ENCODE assay signal across 38 mouse cellular contexts in the genomic region with DNA sequence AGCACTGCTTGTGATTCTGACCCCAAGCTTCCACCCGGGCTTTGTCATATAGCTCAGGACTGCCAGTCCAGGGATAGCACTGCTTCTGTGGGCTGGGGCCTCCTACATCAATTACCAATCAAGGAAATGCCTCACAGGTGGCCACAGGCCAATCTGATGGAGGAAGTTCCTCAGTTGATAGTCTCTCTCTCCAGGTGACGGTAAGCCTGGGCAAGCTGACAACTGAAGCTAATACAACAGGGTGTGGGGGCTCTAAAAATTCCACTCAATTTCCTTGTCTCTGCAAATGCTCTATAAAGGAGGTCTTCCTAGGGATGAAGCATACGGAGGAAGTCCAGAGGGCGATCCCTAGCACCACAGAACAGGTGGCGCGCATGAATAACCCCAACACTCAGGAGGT. TPM values are rescaled to one million over a fixed set of nuclear protein-coding genes. Genes with fewer than 3 reads are reported as not detected.
"Had no signal": no experiment of that assay in that cellular context is flagged by ENCODE, and none has a peak within 500 bp of the region (broad histone marks: within the 10 kb centered on the region; RNA-seq: fewer than 3 reads in every experiment).

No protein-coding gene starts in this region.

- H3K27me3 ChIP-seq: heart, embryonic 12.5 days; kidney, embryonic 15.5 days; limb, embryonic 12.5 days had no signal

- H3K9me3 ChIP-seq: heart, embryonic 10.5 days; limb, embryonic 10.5 days; liver, embryonic 13.5 days had no signal

- H3K9ac ChIP-seq: heart, embryonic 12.5 days; hindbrain, embryonic 12.5 days; hindbrain, embryonic 14.5 days; kidney, embryonic 15.5 days; limb, embryonic 12.5 days; liver, embryonic 13.5 days had no signal

- H3K27ac ChIP-seq: gastrocnemius, adult 2 months; heart, embryonic 10.5 days; hindbrain, embryonic 10.5 days; hindbrain, embryonic 12.5 days; hindbrain, embryonic 14.5 days; kidney, embryonic 15.5 days; left cerebral cortex, adult 2 months; limb, embryonic 10.5 days; limb, embryonic 12.5 days; liver, embryonic 13.5 days had no signal

- H3K4me2 ChIP-seq: heart, embryonic 12.5 days; hindbrain, embryonic 12.5 days; hindbrain, embryonic 14.5 days; kidney, embryonic 15.5 days; limb, embryonic 12.5 days; liver, embryonic 11.5 days; liver, embryonic 13.5 days had no signal

- H3K4me1 ChIP-seq: heart, embryonic 10.5 days; heart, embryonic 12.5 days; hindbrain, embryonic 10.5 days; hindbrain, embryonic 12.5 days; limb, embryonic 12.5 days had no signal

- H3K4me3 ChIP-seq: gastrocnemius, adult 2 months; heart, embryonic 10.5 days; heart, embryonic 12.5 days; hindbrain, embryonic 10.5 days; hindbrain, embryonic 12.5 days; kidney, embryonic 15.5 days; left cerebral cortex, adult 2 months; limb, embryonic 10.5 days; limb, embryonic 12.5 days; liver, embryonic 13.5 days had no signal

- H3K36me3 ChIP-seq: heart, embryonic 10.5 days; hindbrain, embryonic 10.5 days; hindbrain, embryonic 12.5 days; kidney, embryonic 15.5 days; limb, embryonic 12.5 days; liver, embryonic 13.5 days had no signal

- ATAC-seq: hindbrain, embryonic 16.5 days; inflammation-experienced regulatory T-cells, adult 6 months had no signal

- DNase-seq: gastrocnemius, adult 2 months; gastrocnemius, postnatal 10 days; gastrocnemius, postnatal 25 days; heart, adult 18-20 months; heart, postnatal 10 days; heart, postnatal 4 days; kidney, adult 11 months; kidney, adult 2 months; kidney, adult 9 months; kidney, postnatal 10 days; kidney, postnatal 25 days; kidney, postnatal 4 days; liver; liver, embryonic 13.5 days had no signal

RNA-seq across cellular contexts. Expression of a gene that starts 13.3 kb away (rescaled TPM):
- total RNA-seq: gastrocnemius, adult 2 months; layer of hippocampus, adult 18-20 months; left cerebral cortex, postnatal 14 days; left cerebral cortex, postnatal 36 days had no signal

RNA-seq across cellular contexts. Expression of a gene that starts 36.9 kb away (rescaled TPM):
- total RNA-seq: gastrocnemius, adult 2 months; gastrocnemius, postnatal 10 days; gastrocnemius, postnatal 25 days; gastrocnemius, postnatal 4 days; granulocyte monocyte progenitor cell, adult 5-6 weeks; heart, postnatal 10 days; heart, postnatal 25 days; layer of hippocampus, adult 18-20 months; layer of hippocampus, postnatal 10 days; layer of hippocampus, postnatal 25 days; left cerebral cortex, adult 2 months; left cerebral cortex, postnatal 14 days; left cerebral cortex, postnatal 36 days had no signal
- polyA plus RNA-seq: frontal cortex, adult 2 months; heart, embryonic 10.5 days; heart, embryonic 12.5 days; heart, embryonic 14.5 days; heart, embryonic 16.5 days; hindbrain, embryonic 10.5 days; hindbrain, embryonic 12.5 days; inflammation-experienced regulatory T-cells, adult 6 months; limb, embryonic 12.5 days; liver, embryonic 11.5 days had no signal

RNA-seq across cellular contexts. Expression of a gene that starts 50.8 kb away (rescaled TPM):
- total RNA-seq: gastrocnemius, adult 2 months; gastrocnemius, postnatal 10 days; granulocyte monocyte progenitor cell, adult 5-6 weeks; heart, adult 18-20 months; heart, adult 8-10 months; heart, postnatal 25 days; left cerebral cortex, adult 2 months; left cerebral cortex, postnatal 14 days; left cerebral cortex, postnatal 36 days had no signal
- polyA plus RNA-seq: frontal cortex, adult 2 months; hindbrain, embryonic 12.5 days; inflammation-experienced regulatory T-cells, adult 6 months; limb, embryonic 10.5 days; limb, embryonic 12.5 days; liver, embryonic 11.5 days; liver, embryonic 13.5 days had no signal
